Mouse (Mus musculus): ENCODE measurements around the gene Nol12.

- no peak for TF ChIP-seq GATA1 (IDR thresholded peaks at IDR 0.05; ENCODE audit: borderline replicate concordance, low read length)
- TF ChIP-seq FLI1 (IDR thresholded peaks at IDR 0.05; ENCODE audit: low read length), result no peak
These were observed 38.6 kb upstream of the Nol12 start for GRCm38 (mm10) chr15:78896149-78896548.
